8 mouse cellular contexts compared by ENCODE assay signal in the genomic region with DNA sequence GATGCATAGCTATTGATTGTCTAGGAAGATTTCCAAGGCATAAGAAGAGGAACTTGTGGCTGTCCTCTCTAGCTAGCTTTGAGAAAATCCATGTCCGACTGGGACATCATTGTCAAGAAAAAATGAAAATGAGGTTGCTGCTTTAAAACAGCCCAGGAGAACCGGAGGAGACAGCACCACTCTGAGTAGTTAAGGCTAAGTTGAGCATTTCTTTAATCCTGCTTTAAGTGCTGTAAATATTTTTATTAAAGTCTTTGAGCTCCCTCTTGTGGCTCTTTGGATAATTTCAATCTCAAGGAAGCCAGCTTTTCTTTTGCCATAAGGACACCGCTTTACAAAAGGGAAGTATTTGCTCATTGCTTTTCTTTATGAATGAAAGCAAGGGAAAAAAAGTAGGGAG.
DNase-seq lines count a peak whose midpoint lies in the region; ATAC-seq and TF ChIP-seq lines count a peak whose summit lies in the region.

No protein-coding gene starts in this region.

- TF ChIP-seq CTCF in left cerebral cortex, adult 2 months (IDR thresholded peaks at IDR 0.05), result peak; percentile 74

- WGBS in heart, embryonic 11.5 days (ENCODE audit: insufficient replicate concordance), result 24% methylated on average over 3 of the region's 3 CpGs

- no peak overlapping the region for H3K4me3 ChIP-seq in left cerebral cortex, adult 2 months
- H3K4me3 ChIP-seq in heart, embryonic 11.5 days (ENCODE audit: low read depth, low read length), result no peak overlapping the region

- 0 out of 2 replicates have a peak, but pooled peaks cover 2% of the 10 kb centered on the region for H3K4me1 ChIP-seq in heart, embryonic 11.5 days (ENCODE audit: control insufficient read depth, insufficient read depth, low read length)

- H3K9me3 ChIP-seq in heart, embryonic 11.5 days (replicated peaks; ENCODE audit: control insufficient read depth, low read length), result no peaks in the 10 kb centered on the region

- ATAC-seq in cerebellum, adult (ENCODE audit: insufficient number of reproducible peaks, low FRiP score, low TSS enrichment), result peak; percentile 57; the same call in 1 of the 2 replicates
- ATAC-seq in heart, embryonic 11.5 days (replicated peaks; ENCODE audit: insufficient number of reproducible peaks, low FRiP score, low TSS enrichment), result no peak

- H3K4me2 ChIP-seq in heart, embryonic 11.5 days, result no peak overlapping the region

- H3K27ac ChIP-seq in left cerebral cortex, adult 2 months, result no peak overlapping the region
- no peak overlapping the region for H3K27ac ChIP-seq in heart, embryonic 11.5 days (ENCODE audit: low read depth, low read length)

- intact Hi-C loops in left cerebral cortex, adult 2 months (cut with DNase I), result loop anchor here (1.0 to 10.0 kb wide), 3 partner anchors 242 to 578 kb away; no protein-coding TSS in a partner anchor
- intact Hi-C loops in left cerebral cortex, postnatal 4 days (cut with DNase I), result no loop called here
- intact Hi-C loops in left cerebral cortex, postnatal 14 days (cut with DNase I), result loop anchor here (1.0 kb wide), 1 partner anchor 242 kb away; no protein-coding TSS in a partner anchor

- H3K9ac ChIP-seq in heart, embryonic 11.5 days (ENCODE audit: low read depth, low read length), result no peak overlapping the region

- H3K27me3 ChIP-seq in heart, embryonic 11.5 days (ENCODE audit: control insufficient read depth, insufficient read depth, low read length), result no peaks in the 10 kb centered on the region

- no peak for DNase-seq in cerebellum, adult 11-12 months
- DNase-seq in left cerebral cortex, adult 2 months (ENCODE audit: extremely low spot score in 1 of 2, low spot score in 2 of 2), result no peak
- DNase-seq in left cerebral cortex, postnatal 4 days, result no peak
- DNase-seq in cerebellum, postnatal 10 days, result peak; percentile 30 to 76
- DNase-seq in left cerebral cortex, postnatal 14 days (ENCODE audit: low spot score in 2 of 2), result peak; percentile 63 to 86
- no peak for DNase-seq in urinary bladder, postnatal 14 days (ENCODE audit: low spot score)

- no peaks in the 10 kb centered on the region; the same call in 1 of the 2 replicates for H3K36me3 ChIP-seq in heart, embryonic 11.5 days (ENCODE audit: control insufficient read depth, insufficient read depth, low read length)

Comparison
In these comparisons a context has a peak if more than half of its experiments do, and no peak if none do; other contexts are left out.
1. DNase-seq: peak in cerebellum, postnatal 10 days (2 of 2) and left cerebral cortex, postnatal 14 days (2 of 2); none in cerebellum, adult 11-12 months (single experiment), left cerebral cortex, adult 2 months (0 of 2), left cerebral cortex, postnatal 4 days (single experiment) and urinary bladder, postnatal 14 days (single experiment).